Mouse (Mus musculus) kidney, embryonic 14.5 days (tissue): ENCODE measurements around the gene Hoxa13. TPM values are rescaled to one million over a fixed set of nuclear protein-coding genes. Genes with fewer than 3 reads are reported as not detected.

ENCODE experiments used
- ATAC-seq: fragments of 200-750 bp; cut with Nextera tagmentation; 2 replicates; pipeline ENCODE4 v1.8.0; 2017; ENCODE audit warnings: moderate number of reproducible peaks, mild to moderate bottlenecking, moderate TSS enrichment, moderate library complexity; ENCODE audit not compliant: low FRiP score, low TSS enrichment
- H3K27ac ChIP-seq: fragments of 300-500 bp; sonication (generic); 2 replicates; pipeline ENCODE4 v1.5.1; 2014; ENCODE audit warnings: low read depth, mild to moderate bottlenecking, low read length, moderate library complexity, mixed read lengths
- H3K27me3 ChIP-seq: fragments of 300-500 bp; sonication (generic); 2 replicates; pipeline ENCODE4 v1.6.1; 2014; ENCODE audit warnings: mild to moderate bottlenecking, low read length; ENCODE audit not compliant: control insufficient read depth, insufficient read depth
- H3K36me3 ChIP-seq: fragments of 300-500 bp; sonication (generic); 2 replicates; pipeline ENCODE4 v1.6.1; 2014; ENCODE audit warnings: low read length, mixed read lengths; ENCODE audit not compliant: control insufficient read depth, insufficient read depth
- H3K4me1 ChIP-seq: fragments of 300-500 bp; sonication (generic); 2 replicates; pipeline ENCODE4 v1.6.1; 2014; ENCODE audit warnings: low read length, mixed read lengths; ENCODE audit not compliant: control insufficient read depth, insufficient read depth
- H3K4me2 ChIP-seq: fragments of 300-500 bp; sonication (generic); replicated peaks from 2 replicates; pipeline ENCODE4 v1.6.1; 2014; ENCODE audit warnings: low read depth, mild to moderate bottlenecking, low read length
- H3K4me3 ChIP-seq: fragments of 300-500 bp; sonication (generic); 2 replicates; pipeline ENCODE4 v1.5.1; 2014; ENCODE audit warnings: mild to moderate bottlenecking, low read length
- H3K9ac ChIP-seq: fragments of 300-500 bp; sonication (generic); 2 replicates; pipeline ENCODE4 v1.6.1; 2014; ENCODE audit warnings: low read depth, mild to moderate bottlenecking, low read length, moderate library complexity
- H3K9me3 ChIP-seq: fragments of 300-500 bp; sonication (generic); 2 replicates; pipeline ENCODE4 v1.6.1; 2016; ENCODE audit warnings: low read length; ENCODE audit not compliant: control insufficient read depth
- WGBS: fragments of 180-500 bp; shearing (Covaris S2); extraction: QIAGEN DNeasy Blood & Tissue Kit; methylation state at CpG from one replicate; pipeline ENCODE4 v1.1.7; 2014; 5-methylcytosine and 5-hydroxymethylcytosine counted together
- polyA plus RNA-seq: library from polyadenylated mRNA; unstranded; fragments of >200 nt; fragmentation: Nextera tagmentation; extraction: Ambion mirVana; gene quantifications from 2 replicates; pipeline ENCODE4 v1.2.1, GENCODE M21; 2014

The Hoxa13 gene
- polyA plus RNA-seq, 1 experiment from 2014 or later: not detected

GRCm38 (mm10) chr6:52230516-52231165 is 30.0 kb downstream of the Hoxa13 start, which contains the start of gene Hoxa9:
Hoxa9 (minus strand) TSS chr6:52231089.
- WGBS: under 1% methylated on average over 24 of the region's 36 CpGs
- H3K4me2 ChIP-seq: peak within 1 kb of the TSS; percentile 97

GRCm38 (mm10) chr6:52229558-52230416 is 30.9 kb downstream of the Hoxa13 start:
- no peaks in the 10 kb centered on the region for H3K9me3 ChIP-seq
- ATAC-seq: no peak
- peak overlapping the region; percentile 94 for H3K9ac ChIP-seq
- peaks cover 9% of the 10 kb centered on the region; the same call in 1 of the 2 replicates for H3K36me3 ChIP-seq
- H3K4me1 ChIP-seq: peaks cover 9% of the 10 kb centered on the region; the same call in 1 of the 2 replicates
- H3K4me2 ChIP-seq: peak overlapping the region; percentile 97
- peak overlapping the region; percentile 64 for H3K4me3 ChIP-seq
- H3K27me3 ChIP-seq: 0 out of 2 replicates have a peak, but pooled peaks cover 12% of the 10 kb centered on the region
- peak overlapping the region; percentile 96 for H3K27ac ChIP-seq
- WGBS: 1% methylated on average over 42 of the region's 44 CpGs

More at GRCm38 (mm10) chr6:52230516-52231165, 30.0 kb downstream of the Hoxa13 start, which contains the start of gene Hoxa9:
- peak; percentile 41 for ATAC-seq
- peaks cover 9% of the 10 kb centered on the region; the same call in 1 of the 2 replicates for H3K36me3 ChIP-seq
- peak within 1 kb of the TSS; percentile 98 for H3K27ac ChIP-seq
- 0 out of 2 replicates have a peak, but pooled peaks cover 15% of the 10 kb centered on the region for H3K27me3 ChIP-seq
- no peaks in the 10 kb centered on the region for H3K9me3 ChIP-seq
- peak within 1 kb of the TSS; percentile 64 for H3K4me3 ChIP-seq
- peak within 1 kb of the TSS; percentile 96 for H3K9ac ChIP-seq
- H3K4me1 ChIP-seq: peaks cover 10% of the 10 kb centered on the region; the same call in 1 of the 2 replicates

- H3K4me1 ChIP-seq: peaks cover 9% of the 10 kb centered on the region; the same call in 1 of the 2 replicates
- H3K36me3 ChIP-seq: peaks cover 16% of the 10 kb centered on the region; the same call in 1 of the 2 replicates
- peak overlapping the region; percentile 96 for H3K27ac ChIP-seq
- H3K27me3 ChIP-seq: 0 out of 2 replicates have a peak, but pooled peaks cover 4% of the 10 kb centered on the region
- H3K4me3 ChIP-seq: peak overlapping the region; percentile 64
- H3K9me3 ChIP-seq: no peaks in the 10 kb centered on the region
- peak overlapping the region; percentile 97 for H3K4me2 ChIP-seq
- H3K9ac ChIP-seq: peak overlapping the region; percentile 94
- WGBS: under 1% methylated on average over 38 of the region's 38 CpGs
- ATAC-seq: no peak
Measured at GRCm38 (mm10) chr6:52228475-52229465, 31.9 kb downstream of the Hoxa13 start.

- ATAC-seq: no peak
- Histone ChIP-seq H3K9me3 (no peaks in the 10 kb centered on the region), H3K9ac (peak overlapping the region; percentile 87), H3K27me3 (0 out of 2 replicates have a peak, but pooled peaks cover 3% of the 10 kb centered on the region), H3K4me3 (peak overlapping the region; percentile 64), H3K27ac (peak overlapping the region; percentile 90), H3K36me3 (peaks cover 19% of the 10 kb centered on the region; the same call in 1 of the 2 replicates), H3K4me2 (peak overlapping the region; percentile 97), H3K4me1 (peaks cover 9% of the 10 kb centered on the region; the same call in 1 of the 2 replicates)
- 2% methylated on average over 11 of the region's 11 CpGs for WGBS
Measured at GRCm38 (mm10) chr6:52227470-52228222, 33.0 kb downstream of the Hoxa13 start.

GRCm38 (mm10) chr6:52226569-52227257 is 34.0 kb downstream of the Hoxa13 start:
- Histone ChIP-seq H3K4me2 (peak overlapping the region; percentile 97), H3K4me3 (peak overlapping the region; percentile 64), H3K4me1 (peaks cover 13% of the 10 kb centered on the region; the same call in 1 of the 2 replicates), H3K36me3 (peaks cover 19% of the 10 kb centered on the region; the same call in 1 of the 2 replicates), H3K9me3 (no peaks in the 10 kb centered on the region), H3K9ac (peak overlapping the region; percentile 87), H3K27ac (peak overlapping the region; percentile 90), H3K27me3 (0 out of 2 replicates have a peak, but pooled peaks cover 7% of the 10 kb centered on the region)
- peak; percentile 33 for ATAC-seq
- under 1% methylated on average over 26 of the region's 26 CpGs for WGBS

- peak overlapping the region; percentile 64 for H3K4me3 ChIP-seq
- H3K9ac ChIP-seq: peak overlapping the region; percentile 87
- H3K4me1 ChIP-seq: peaks cover 13% of the 10 kb centered on the region; the same call in 1 of the 2 replicates
- ATAC-seq: peak; percentile 57
- H3K27ac ChIP-seq: peak overlapping the region; percentile 90
- H3K4me2 ChIP-seq: peak overlapping the region; percentile 97
- no peaks in the 10 kb centered on the region for H3K9me3 ChIP-seq
- H3K36me3 ChIP-seq: peaks cover 19% of the 10 kb centered on the region; the same call in 1 of the 2 replicates
- H3K27me3 ChIP-seq: 0 out of 2 replicates have a peak, but pooled peaks cover 7% of the 10 kb centered on the region
- under 1% methylated on average over 66 of the region's 69 CpGs for WGBS
Measured at GRCm38 (mm10) chr6:52225612-52226568, 34.8 kb downstream of the Hoxa13 start.
